Mouse (Mus musculus): ENCODE measurements around the gene Porcn.

The Porcn gene

GRCm38 (mm10) chrX:8206015-8206693 lies at the start of gene Porcn:
TSS of gene Porcn (minus strand) at chrX:8206525.
- no peak for DNase-seq (ENCODE audit: low read depth, low spot score)

- no peak for DNase-seq (ENCODE audit: low read depth, low spot score)
Measured at GRCm38 (mm10) chrX:8255807-8256206, 49.5 kb upstream of the Porcn start.

- no peak for DNase-seq (ENCODE audit: low read depth, low spot score)
Measured at GRCm38 (mm10) chrX:8253711-8254110, 47.4 kb upstream of the Porcn start.

GRCm38 (mm10) chrX:8252334-8253285 lies 46.3 kb upstream of the Porcn start, which contains the start of gene Ftsj1:
TSS of gene Ftsj1 (minus strand) at chrX:8252406.
- DNase-seq (ENCODE audit: low read depth, low spot score), result peak; percentile 45

- no peak for DNase-seq (ENCODE audit: low read depth, low spot score)
Measured at GRCm38 (mm10) chrX:8251789-8252333, 45.5 kb upstream of the Porcn start.

GRCm38 (mm10) chrX:8248542-8249120 lies 42.3 kb upstream of the Porcn start:
- no peak for DNase-seq (ENCODE audit: low read depth, low spot score)

GRCm38 (mm10) chrX:8247680-8248079 lies 41.4 kb upstream of the Porcn start:
- DNase-seq (ENCODE audit: low read depth, low spot score), result no peak

- DNase-seq (ENCODE audit: low read depth, low spot score), result peak; percentile 45
Measured at GRCm38 (mm10) chrX:8238804-8239395, 32.6 kb upstream of the Porcn start.

GRCm38 (mm10) chrX:8236704-8237103 lies 30.4 kb upstream of the Porcn start:
- no peak for DNase-seq (ENCODE audit: low read depth, low spot score)

- DNase-seq (ENCODE audit: low read depth, low spot score), result no peak
Measured at GRCm38 (mm10) chrX:8233602-8234001, 27.3 kb upstream of the Porcn start.

GRCm38 (mm10) chrX:8230272-8230671 lies 23.9 kb upstream of the Porcn start:
- DNase-seq (ENCODE audit: low read depth, low spot score), result no peak

- DNase-seq (ENCODE audit: low read depth, low spot score), result no peak
Measured at GRCm38 (mm10) chrX:8223473-8223872, 17.1 kb upstream of the Porcn start.

- no peak for DNase-seq (ENCODE audit: low read depth, low spot score)
Measured at GRCm38 (mm10) chrX:8222678-8223421, 16.5 kb upstream of the Porcn start.

GRCm38 (mm10) chrX:8222296-8222677 lies 16.0 kb upstream of the Porcn start:
- DNase-seq (ENCODE audit: low read depth, low spot score), result no peak

- peak; percentile 55 for DNase-seq (ENCODE audit: low read depth, low spot score)
Measured at GRCm38 (mm10) chrX:8219651-8220050, 13.3 kb upstream of the Porcn start.

GRCm38 (mm10) chrX:8218114-8218513 lies 11.8 kb upstream of the Porcn start:
- no peak for DNase-seq (ENCODE audit: low read depth, low spot score)

- DNase-seq (ENCODE audit: low read depth, low spot score), result no peak
Measured at GRCm38 (mm10) chrX:8217383-8217782, 11.1 kb upstream of the Porcn start.

- DNase-seq (ENCODE audit: low read depth, low spot score), result no peak
Measured at GRCm38 (mm10) chrX:8211490-8212207, 5.3 kb upstream of the Porcn start.

GRCm38 (mm10) chrX:8209720-8210119 lies 3.4 kb upstream of the Porcn start:
- DNase-seq (ENCODE audit: low read depth, low spot score), result no peak

- DNase-seq (ENCODE audit: low read depth, low spot score), result no peak
Measured at GRCm38 (mm10) chrX:8207224-8207623, 899 bp upstream of the Porcn start.
